ENCODE assay signal across 16 mouse cellular contexts in genomic region chr13:41673541-41673940, GRCm38 (mm10).
DNase-seq lines count a peak whose midpoint lies in the region; ATAC-seq and TF ChIP-seq lines count a peak whose summit lies in the region.
"Had no signal": no experiment of that assay in that cellular context is flagged by ENCODE, and none has a peak within 500 bp of the region (broad histone marks: within the 10 kb centered on the region; RNA-seq: fewer than 3 reads in every experiment).

No protein-coding gene starts in this region.

- no peak overlapping the region for H3K4me2 ChIP-seq in heart, embryonic 15.5 days
- no peak overlapping the region for H3K4me2 ChIP-seq in lung, embryonic 15.5 days
- H3K4me2 ChIP-seq in heart, postnatal 0 days (ENCODE audit: low read depth, low read length), result no peak overlapping the region
- H3K4me2 ChIP-seq: forebrain, embryonic 12.5 days; liver, embryonic 11.5 days had no signal

- peaks cover 24% of the 10 kb centered on the region for H3K4me1 ChIP-seq in heart, embryonic 15.5 days (replicated peaks)
- peaks cover 10% of the 10 kb centered on the region; the same call in 1 of the 2 replicates for H3K4me1 ChIP-seq in lung, embryonic 15.5 days
- H3K4me1 ChIP-seq in heart, postnatal 0 days (ENCODE audit: control insufficient read depth, insufficient read depth), result peaks cover 20% of the 10 kb centered on the region
- H3K4me1 ChIP-seq: forebrain, embryonic 12.5 days had no signal

- intact Hi-C loops in heart, postnatal 10 days (cut with DNase I), result no loop called here

- peak; percentile 3 for DNase-seq in heart, adult 11 months
- no peak for DNase-seq in heart, adult 9 months (ENCODE audit: low spot score in 2 of 2)
- no peak for DNase-seq in heart, postnatal 10 days
- no peak for DNase-seq in lung, postnatal 14 days
- no peak for DNase-seq in heart, postnatal 0 days (ENCODE audit: low spot score)
- DNase-seq: adrenal gland, adult 8-10 months; cerebellum, adult 8-10 months; right cerebral cortex, postnatal 25 days had no signal

- H3K36me3 ChIP-seq in heart, embryonic 15.5 days, result no peaks in the 10 kb centered on the region
- no peaks in the 10 kb centered on the region for H3K36me3 ChIP-seq in lung, embryonic 15.5 days
- no peaks in the 10 kb centered on the region for H3K36me3 ChIP-seq in heart, postnatal 0 days (replicated peaks; ENCODE audit: control insufficient read depth, insufficient read depth, low read length)
- H3K36me3 ChIP-seq: embryonic facial prominence, embryonic 10.5 days; forebrain, embryonic 12.5 days had no signal

- no peaks in the 10 kb centered on the region for H3K9me3 ChIP-seq in heart, embryonic 15.5 days (replicated peaks)
- no peaks in the 10 kb centered on the region for H3K9me3 ChIP-seq in lung, embryonic 15.5 days
- H3K9me3 ChIP-seq in heart, postnatal 0 days (replicated peaks; ENCODE audit: control insufficient read depth, low read length), result no peaks in the 10 kb centered on the region
- H3K9me3 ChIP-seq: embryonic facial prominence, embryonic 10.5 days; forebrain, embryonic 12.5 days had no signal

- TF ChIP-seq EP300 in heart, postnatal 0 days (IDR thresholded peaks at IDR 0.05; ENCODE audit: low read depth), result no peak

- H3K27me3 ChIP-seq in heart, embryonic 15.5 days, result no peaks in the 10 kb centered on the region
- no peaks in the 10 kb centered on the region for H3K27me3 ChIP-seq in lung, embryonic 15.5 days
- no peaks in the 10 kb centered on the region for H3K27me3 ChIP-seq in heart, postnatal 0 days (ENCODE audit: control insufficient read depth, insufficient read depth, low read length)
- H3K27me3 ChIP-seq: forebrain, embryonic 12.5 days; Patski had no signal

- H3K9ac ChIP-seq in heart, embryonic 15.5 days, result 0 out of 2 replicates have a peak overlapping the region, but pooled peaks have one; percentile 25
- H3K9ac ChIP-seq in lung, embryonic 15.5 days, result no peak overlapping the region
- H3K9ac ChIP-seq in heart, postnatal 0 days (replicated peaks; ENCODE audit: low read depth, low read length), result no peak overlapping the region
- H3K9ac ChIP-seq: forebrain, embryonic 12.5 days had no signal

- ATAC-seq in heart, embryonic 15.5 days (replicated peaks; ENCODE audit: insufficient number of reproducible peaks, insufficient read depth, low FRiP score, low read depth), result no peak
- no peak for ATAC-seq in lung, embryonic 15.5 days (ENCODE audit: borderline replicate concordance, extremely low read depth, low FRiP score, low TSS enrichment)
- ATAC-seq in heart, postnatal 0 days (ENCODE audit: insufficient read depth, low read depth), result no peak
- no peak for ATAC-seq in erythroid progenitor cell, adult 5-6 weeks (replicated peaks; ENCODE audit: low FRiP score, poor library complexity, severe bottlenecking)
- ATAC-seq: hindbrain, embryonic 16.5 days; Patski had no signal

- H3K4me3 ChIP-seq in heart, embryonic 15.5 days, result no peak overlapping the region
- H3K4me3 ChIP-seq in lung, embryonic 15.5 days, result no peak overlapping the region
- no peak overlapping the region for H3K4me3 ChIP-seq in heart, postnatal 0 days (ENCODE audit: low read depth, low read length)
- H3K4me3 ChIP-seq: embryonic facial prominence, embryonic 10.5 days; forebrain, embryonic 12.5 days had no signal

- no peak for TF ChIP-seq CTCF in heart, postnatal 0 days (IDR thresholded peaks at IDR 0.05; ENCODE audit: low read depth)

- peak overlapping the region; percentile 80 for H3K27ac ChIP-seq in heart, embryonic 15.5 days
- H3K27ac ChIP-seq in lung, embryonic 15.5 days, result peak overlapping the region; percentile 60
- H3K27ac ChIP-seq in heart, postnatal 0 days (ENCODE audit: low read depth), result peak overlapping the region; percentile 81
- H3K27ac ChIP-seq: embryonic facial prominence, embryonic 10.5 days; forebrain, embryonic 12.5 days had no signal

- WGBS in heart, embryonic 15.5 days, result 50% methylated on average over 4 of the region's 4 CpGs
- 42% methylated on average over 4 of the region's 4 CpGs for WGBS in lung, embryonic 15.5 days
- WGBS in heart, postnatal 0 days, result 50% methylated on average over 4 of the region's 4 CpGs
